Mouse (Mus musculus) neural tube, embryonic 13.5 days (tissue): ENCODE measurements around the gene Synpo2l. TPM values are rescaled to one million over a fixed set of nuclear protein-coding genes. Genes with fewer than 3 reads are reported as not detected.

Experiments used
- ATAC-seq: fragments of 200-750 bp; cut with Nextera tagmentation; 2 replicates; pipeline ENCODE4 v1.8.0; 2017; ENCODE audit warnings: low read depth, mild to moderate bottlenecking, moderate TSS enrichment, moderate library complexity
- H3K27ac ChIP-seq: fragments of 300-500 bp; sonication (generic); replicated peaks from 2 replicates; pipeline ENCODE4 v1.5.1; 2015; ENCODE audit warnings: moderate library complexity, mild to moderate bottlenecking, inconsistent platforms
- H3K27me3 ChIP-seq: fragments of 300-500 bp; sonication (generic); 2 replicates; pipeline ENCODE4 v1.6.1; 2015; ENCODE audit warnings: mild to moderate bottlenecking, inconsistent platforms
- H3K36me3 ChIP-seq: fragments of 300-500 bp; sonication (generic); 2 replicates; pipeline ENCODE4 v1.6.1; 2015; ENCODE audit warnings: mild to moderate bottlenecking, inconsistent platforms
- H3K4me1 ChIP-seq: fragments of 300-500 bp; sonication (generic); replicated peaks from 2 replicates; pipeline ENCODE4 v1.6.1; 2015; ENCODE audit warnings: inconsistent platforms
- H3K4me2 ChIP-seq: fragments of 300-500 bp; sonication (generic); 2 replicates; pipeline ENCODE4 v1.6.1; 2015; ENCODE audit warnings: inconsistent platforms, mild to moderate bottlenecking, moderate library complexity
- H3K4me3 ChIP-seq: fragments of 300-500 bp; sonication (generic); 2 replicates; pipeline ENCODE4 v1.5.1; 2015; ENCODE audit warnings: mild to moderate bottlenecking, inconsistent platforms
- H3K9ac ChIP-seq: fragments of 300-500 bp; sonication (generic); 2 replicates; pipeline ENCODE4 v1.6.1; 2015; ENCODE audit warnings: moderate library complexity, mild to moderate bottlenecking, inconsistent platforms
- H3K9me3 ChIP-seq: fragments of 300-500 bp; sonication (generic); 2 replicates; pipeline ENCODE4 v1.6.1; 2016; ENCODE audit warnings: inconsistent platforms
- WGBS: fragments of 180-500 bp; shearing (Covaris S2); methylation state at CpG from one replicate; pipeline ENCODE4 v1.1.7; 2015; 5-methylcytosine and 5-hydroxymethylcytosine counted together
- microRNA-seq: library from miRNA; unstranded; fragments of <30 nt; microRNA quantifications from one replicate; pipeline ENCODE4, GENCODE M21; 2016
- polyA plus RNA-seq: library from polyadenylated mRNA; unstranded; fragments of >200 nt; fragmentation: Nextera tagmentation; extraction: Ambion mirVana; gene quantifications from 2 replicates; pipeline ENCODE4 v1.2.1, GENCODE M21; 2015

Synpo2l gene
- polyA plus RNA-seq, 1 experiment from 2014 or later = 1.1 TPM

- Histone ChIP-seq H3K4me2 (no peak overlapping the region), H3K9me3 (no peaks in the 10 kb centered on the region; the same call in 1 of the 2 replicates), H3K36me3 (peaks cover 15% of the 10 kb centered on the region), H3K4me1 (no peaks in the 10 kb centered on the region), H3K27ac (no peak overlapping the region), H3K27me3 (no peaks in the 10 kb centered on the region), H3K9ac (no peak overlapping the region), H3K4me3 (no peak overlapping the region)
- ATAC-seq = no peak
- WGBS = 88% methylated on average over 4 of the region's 4 CpGs
Measured at GRCm38 (mm10) chr14:20610146-20610545, 58.0 kb downstream of the Synpo2l start.

- WGBS = 90% methylated on average over 3 of the region's 3 CpGs
- Histone ChIP-seq H3K4me1 (no peaks in the 10 kb centered on the region), H3K27ac (no peak overlapping the region), H3K9ac (no peak overlapping the region), H3K9me3 (no peaks in the 10 kb centered on the region; the same call in 1 of the 2 replicates), H3K27me3 (no peaks in the 10 kb centered on the region), H3K4me2 (no peak overlapping the region), H3K36me3 (peaks cover 15% of the 10 kb centered on the region), H3K4me3 (no peak overlapping the region)
- no peak for ATAC-seq
Measured at GRCm38 (mm10) chr14:20609519-20609918, 58.6 kb downstream of the Synpo2l start.

Small RNA genes within 50 kb of the gene (microRNA-seq; reads per million reads assigned to microRNA genes)
- gene Mir6946 = 1.5 reads per million, percentile 1 among the genes with 10 or more reads in this experiment

Other genes with a start within 250 kb of the Synpo2l start
- 0.81 and 1.2 TPM in 2 replicates for gene Cfap70, start 216.1 kb downstream of the Synpo2l start, polyA plus RNA-seq
- gene Anxa7, start 188.2 kb downstream of the Synpo2l start, polyA plus RNA-seq = 16.8 and 17.1 TPM in 2 replicates
- 0.74 and 0.75 TPM in 2 replicates for gene Mss51, start 171.5 kb downstream of the Synpo2l start, polyA plus RNA-seq
- gene Ppp3cb, start 121.8 kb downstream of the Synpo2l start, polyA plus RNA-seq = 77.6 and 81.1 TPM in 2 replicates
- gene Usp54, start 27.3 kb downstream of the Synpo2l start, polyA plus RNA-seq = 9.3 and 10.3 TPM in 2 replicates
- gene Myoz1, start 11.8 kb downstream of the Synpo2l start, polyA plus RNA-seq = not detected in 2 replicates
- gene Sec24c, start 6.0 kb upstream of the Synpo2l start, polyA plus RNA-seq = 89.6 and 94.6 TPM in 2 replicates
- gene Fut11, start 26.6 kb upstream of the Synpo2l start, polyA plus RNA-seq = 28.3 and 29.1 TPM in 2 replicates
- gene Chchd1, start 34.7 kb upstream of the Synpo2l start, polyA plus RNA-seq = 191 and 218 TPM in 2 replicates
- gene Zswim8, start 39.2 kb upstream of the Synpo2l start, polyA plus RNA-seq = 51.4 and 51.5 TPM in 2 replicates
- 17.4 and 20.8 TPM in 2 replicates for gene Ndst2, start 66.2 kb upstream of the Synpo2l start, polyA plus RNA-seq
- gene Camk2g, start 125.7 kb upstream of the Synpo2l start, polyA plus RNA-seq = 155 and 159 TPM in 2 replicates
- gene Plau, start 168.3 kb upstream of the Synpo2l start, polyA plus RNA-seq = 1.2 TPM in 2 replicates